In the genomic region with DNA sequence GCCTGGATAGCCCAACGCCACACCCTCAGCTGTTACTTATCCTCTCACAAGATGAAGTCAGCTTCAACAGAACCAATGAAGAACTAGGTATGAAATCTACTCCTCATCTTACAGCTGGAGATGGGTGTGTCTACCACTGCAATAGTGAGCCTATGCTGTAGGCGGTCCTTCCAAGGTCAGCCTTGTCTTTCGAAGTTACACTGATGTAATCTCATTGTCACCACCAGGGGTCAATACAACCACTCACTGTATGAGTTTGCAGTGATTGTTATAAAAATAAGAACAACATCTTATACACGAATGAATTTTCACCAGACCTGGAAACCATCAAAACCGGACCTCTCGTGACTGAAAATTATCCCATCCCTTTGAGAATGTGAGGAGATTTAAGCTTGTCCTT, we compare ENCODE assay signal across 11 mouse cellular contexts. TPM values are rescaled to one million over a fixed set of nuclear protein-coding genes. Genes with fewer than 3 reads are reported as not detected.
DNase-seq lines count a peak whose midpoint lies in the region; ATAC-seq and TF ChIP-seq lines count a peak whose summit lies in the region.
"Had no signal": no experiment of that assay in that cellular context is flagged by ENCODE, and none has a peak within 500 bp of the region (broad histone marks: within the 10 kb centered on the region; RNA-seq: fewer than 3 reads in every experiment).

No protein-coding gene starts in this region.

- intact Hi-C loops in left cerebral cortex, postnatal 36 days (cut with DNase I): no loop called here

- H3K27me3 ChIP-seq in kidney, embryonic 16.5 days (ENCODE audit: insufficient read depth, low read length): no peaks in the 10 kb centered on the region
- H3K27me3 ChIP-seq: embryonic facial prominence, embryonic 15.5 days had no signal

- H3K36me3 ChIP-seq in kidney, embryonic 16.5 days (ENCODE audit: insufficient read depth, low read length): no peaks in the 10 kb centered on the region
- H3K36me3 ChIP-seq in ES-E14 (ENCODE audit: control insufficient read depth, insufficient read depth, low read length, poor library complexity, severe bottlenecking): no peaks in the 10 kb centered on the region
- H3K36me3 ChIP-seq: embryonic facial prominence, embryonic 15.5 days had no signal

- no peaks in the 10 kb centered on the region for H3K9me3 ChIP-seq in kidney, embryonic 16.5 days (ENCODE audit: low read length)
- H3K9me3 ChIP-seq in ES-E14 (ENCODE audit: control insufficient read depth, insufficient read depth, low read depth, low read length): no peaks in the 10 kb centered on the region
- H3K9me3 ChIP-seq: embryonic facial prominence, embryonic 15.5 days had no signal

- DNase-seq in adrenal gland, adult 2 months: peak; percentile 44
- no peak for DNase-seq in adrenal gland, postnatal 25 days
- no peak for DNase-seq in kidney, adult 18-20 months
- DNase-seq in ES-E14 (ENCODE audit: low read depth, low spot score): peak; percentile 37
- DNase-seq in left cerebral cortex, postnatal 36 days (ENCODE audit: low spot score in 2 of 2): no peak
- no peak for DNase-seq in gastrocnemius, postnatal 10 days

- in situ Hi-C loops in ES-E14 (cut with MboI; ENCODE audit: low sequenced_read_pairs in 2 of 2, unreplicated experiment in 2 of 2): no loop called here

- 80% methylated on average over 6 of the region's 6 CpGs for WGBS in kidney, embryonic 16.5 days

- 0 out of 2 replicates have a peak, but pooled peaks have one; percentile 23 for ATAC-seq in kidney, embryonic 16.5 days (ENCODE audit: low FRiP score, low TSS enrichment)
- ATAC-seq in hematopoietic stem cell, adult 5-6 weeks (replicated peaks in 1 of 2; ENCODE audit: insufficient read depth in 1 of 2, low FRiP score in 2 of 2, low TSS enrichment in 1 of 2, low read depth in 1 of 2, poor library complexity in 2 of 2, severe bottlenecking in 2 of 2): peak; percentile 59 to 64; a peak in 3 of 4 replicates

- H3K4me2 ChIP-seq in kidney, embryonic 16.5 days (replicated peaks; ENCODE audit: low read depth, low read length): no peak overlapping the region
- H3K4me2 ChIP-seq: embryonic facial prominence, embryonic 15.5 days had no signal

- no peaks in the 10 kb centered on the region for H3K4me1 ChIP-seq in kidney, embryonic 16.5 days (ENCODE audit: insufficient read depth, low read length)
- no peaks in the 10 kb centered on the region for H3K4me1 ChIP-seq in ES-E14 (ENCODE audit: control insufficient read depth in 2 of 2, insufficient read depth in 2 of 2, low read length in 2 of 2, poor library complexity in 1 of 2)
- H3K4me1 ChIP-seq: embryonic facial prominence, embryonic 15.5 days had no signal

- H3K4me3 ChIP-seq in kidney, embryonic 16.5 days (ENCODE audit: low read length): no peak overlapping the region
- no peak overlapping the region for H3K4me3 ChIP-seq in ES-E14 (ENCODE audit: insufficient read depth in 1 of 2, low read depth in 1 of 2, low read length in 2 of 2, poor library complexity in 1 of 2, severe bottlenecking in 1 of 2)
- H3K4me3 ChIP-seq: embryonic facial prominence, embryonic 15.5 days had no signal

- H3K27ac ChIP-seq in kidney, embryonic 16.5 days (ENCODE audit: low read length): no peak overlapping the region
- no peak overlapping the region for H3K27ac ChIP-seq in ES-E14 (ENCODE audit: insufficient read depth, low read depth, low read length, poor library complexity, severe bottlenecking)
- H3K27ac ChIP-seq: embryonic facial prominence, embryonic 15.5 days; macrophage had no signal

- no peak overlapping the region for H3K9ac ChIP-seq in kidney, embryonic 16.5 days (replicated peaks; ENCODE audit: low read length)
- no peak overlapping the region for H3K9ac ChIP-seq in ES-E14 (ENCODE audit: insufficient read depth, low read depth, low read length, poor library complexity, severe bottlenecking)
- H3K9ac ChIP-seq: embryonic facial prominence, embryonic 15.5 days had no signal

TF ChIP-seq in ES-E14, 5 proteins besides CTCF, POLR2A, EP300 and RAD21:
- TF ChIP-seq CHD2 (IDR thresholded peaks at IDR 0.05; ENCODE audit: low read depth, low read length) (no peak), ZNF384 (IDR thresholded peaks at IDR 0.05; ENCODE audit: low read depth, low read length) (no peak)

RNA-seq across cellular contexts. Expression of a gene that starts 16.4 kb away (rescaled TPM):
- not detected for total RNA-seq in adrenal gland, adult 2 months (2021)
- not detected in 2 replicates for polyA plus RNA-seq in adrenal gland, adult 2 months (2012; rRNA removed)
- total RNA-seq in adrenal gland, postnatal 25 days (2021): not detected in 2 replicates
- polyA plus RNA-seq in kidney, embryonic 16.5 days (2015; fragmentation: Nextera tagmentation; extraction: Ambion mirVana): 0.37 and 0.46 TPM in 2 replicates
- total RNA-seq in ES-E14 (2012; rRNA removed): not detected in 2 replicates
- not detected in 2 replicates for total RNA-seq in hematopoietic stem cell, adult 5-6 weeks (2017)
- not detected for total RNA-seq in left cerebral cortex, postnatal 36 days (2021)
- 100 to 1,000 TPM; 318 to 430 TPM for total RNA-seq in gastrocnemius, postnatal 10 days (2021)
- polyA plus RNA-seq: macrophage; small intestine, adult 2 months had no signal

Comparison
In these comparisons a context has a peak if more than half of its experiments do, and no peak if none do; other contexts are left out.
1. DNase-seq: peak in adrenal gland, adult 2 months (single experiment) and ES-E14 (single experiment); none in adrenal gland, postnatal 25 days (single experiment), kidney, adult 18-20 months (single experiment), left cerebral cortex, postnatal 36 days (0 of 2) and gastrocnemius, postnatal 10 days (single experiment).
2. RNA of a gene that starts 16.4 kb away (total RNA-seq): 318 to 430 TPM in gastrocnemius, postnatal 10 days; not detected in left cerebral cortex, postnatal 36 days, not detected in adrenal gland, adult 2 months, not detected in adrenal gland, postnatal 25 days, not detected in ES-E14 and not detected in hematopoietic stem cell, adult 5-6 weeks; every median in the first group is over 100 times any median in the second.